Mouse (Mus musculus) mouse trophoblast stem cell (cell line): Measurements from ENCODE around the gene Chchd3.

Source experiments
- in situ Hi-C, 2 experiments: fragments of 300-500 bp; cut with MseI, MboI; formaldehyde crosslinking; loops; 2 replicates in 1 of 2; 3 replicates in 1 of 2; pipeline ENCODE4 v1.15.1; 2025

Chchd3 gene

DNA sequence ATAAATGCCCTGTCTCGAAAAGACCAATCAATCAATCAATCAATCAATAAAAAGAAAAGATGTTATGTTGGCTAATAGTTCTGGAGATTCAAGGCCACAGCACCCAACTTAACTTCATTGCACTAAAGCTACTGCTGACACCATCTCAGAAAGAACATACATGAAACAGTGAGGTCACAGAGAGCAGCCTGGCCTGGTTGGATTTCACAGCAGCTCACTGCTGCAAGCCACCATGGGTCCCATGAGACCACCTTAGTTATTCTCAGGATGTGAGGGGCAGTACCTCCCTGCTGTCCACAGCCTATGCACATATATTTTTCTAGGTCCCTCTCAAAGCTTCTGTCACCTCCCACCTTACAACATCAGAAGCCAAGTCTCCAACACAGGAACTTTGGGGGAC, 57.1 kb downstream of the Chchd3 start:
- in situ Hi-C loops, result no loop called here

DNA sequence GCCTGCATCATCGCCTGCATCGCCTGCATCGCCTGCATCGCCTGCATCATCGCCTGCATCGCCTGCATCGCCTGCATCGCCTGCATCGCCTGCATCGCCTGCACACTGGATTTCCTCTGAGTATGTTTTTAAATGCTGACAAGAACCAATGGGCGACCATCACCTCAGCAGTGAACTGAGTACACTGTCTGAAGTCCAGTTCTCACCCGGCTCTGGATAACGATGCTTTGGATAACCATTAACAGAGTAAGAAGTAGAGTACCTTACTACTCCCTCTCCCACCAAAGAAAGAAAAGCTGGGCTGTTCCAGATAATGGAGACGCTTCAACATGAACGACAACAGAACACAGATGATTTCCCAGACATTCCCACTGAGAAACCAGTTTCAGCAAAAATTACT, 58.8 kb downstream of the Chchd3 start:
- in situ Hi-C loops, result no loop called here

DNA sequence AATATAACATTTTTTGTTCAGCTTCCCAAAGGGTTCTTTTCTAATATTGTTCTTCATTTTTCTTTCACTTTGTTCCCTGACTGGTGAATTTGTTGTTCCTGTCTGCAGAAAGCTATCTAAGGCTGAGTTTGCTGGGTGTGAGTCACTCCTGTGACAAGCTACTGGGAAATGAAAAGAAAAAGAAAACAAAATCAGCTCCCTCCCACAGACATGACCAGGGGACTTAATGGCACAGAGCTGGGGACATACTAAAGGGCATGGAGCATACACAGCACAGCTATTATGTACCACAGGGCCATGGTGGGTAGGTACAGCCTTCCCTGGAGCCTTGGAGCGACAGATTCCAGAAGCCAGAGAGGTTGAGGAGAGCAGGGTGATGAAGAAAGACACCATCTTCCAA, 63.5 kb downstream of the Chchd3 start:
- in situ Hi-C loops, result no loop called here

- in situ Hi-C loops, result no loop called here
These were observed 66.2 kb downstream of the Chchd3 start for GRCm38 (mm10) chr6:32993847-32994246.

DNA sequence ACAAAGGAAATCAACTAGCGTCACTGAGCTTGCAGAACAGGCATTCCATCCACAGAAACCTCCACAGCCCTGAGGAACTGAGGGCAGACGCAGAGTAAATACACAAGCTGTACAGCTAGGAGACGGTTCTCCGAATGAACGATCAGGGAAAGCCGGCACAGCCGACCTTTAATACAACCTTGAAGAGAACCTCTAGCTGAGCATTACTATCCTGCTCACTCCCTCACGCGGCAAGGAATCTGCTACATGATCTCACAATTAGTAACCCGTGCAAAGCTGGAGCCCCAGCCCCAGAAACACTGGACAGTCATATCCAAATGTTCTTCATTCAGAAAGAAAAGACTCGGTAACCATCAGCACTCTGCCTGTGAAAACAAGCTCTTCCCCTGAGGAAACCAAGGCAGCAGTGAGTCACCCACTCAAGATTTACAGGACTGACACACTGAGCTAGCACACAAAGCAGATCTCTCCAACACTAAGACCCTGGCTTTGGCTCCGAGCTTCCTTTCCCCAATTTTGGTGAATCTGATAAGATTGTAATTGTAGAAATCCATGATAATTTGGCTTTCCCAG, 69.9 kb downstream of the Chchd3 start:
- in situ Hi-C loops, result no loop called here

- in situ Hi-C loops, result no loop called here
These were observed 71.5 kb downstream of the Chchd3 start for GRCm38 (mm10) chr6:32988561-32988960.

DNA sequence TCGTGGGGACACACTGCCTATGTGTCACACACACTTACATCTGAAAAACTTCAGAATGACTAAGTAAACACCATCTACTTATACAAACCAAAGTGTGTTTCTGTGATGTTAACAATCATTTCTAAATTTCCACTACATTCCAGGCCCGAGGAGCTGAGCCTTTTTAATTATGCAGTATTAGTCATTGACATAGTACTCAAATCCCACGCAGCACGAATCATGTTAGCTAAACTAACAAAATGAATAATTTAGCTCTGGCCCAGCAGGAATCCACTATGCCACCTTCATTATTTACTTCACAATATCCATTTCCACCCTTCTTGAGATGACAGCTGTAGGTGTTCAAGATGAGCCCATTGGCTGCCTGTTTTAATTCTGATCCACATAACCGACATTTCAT, 76.2 kb downstream of the Chchd3 start:
- in situ Hi-C loops, result no loop called here

DNA sequence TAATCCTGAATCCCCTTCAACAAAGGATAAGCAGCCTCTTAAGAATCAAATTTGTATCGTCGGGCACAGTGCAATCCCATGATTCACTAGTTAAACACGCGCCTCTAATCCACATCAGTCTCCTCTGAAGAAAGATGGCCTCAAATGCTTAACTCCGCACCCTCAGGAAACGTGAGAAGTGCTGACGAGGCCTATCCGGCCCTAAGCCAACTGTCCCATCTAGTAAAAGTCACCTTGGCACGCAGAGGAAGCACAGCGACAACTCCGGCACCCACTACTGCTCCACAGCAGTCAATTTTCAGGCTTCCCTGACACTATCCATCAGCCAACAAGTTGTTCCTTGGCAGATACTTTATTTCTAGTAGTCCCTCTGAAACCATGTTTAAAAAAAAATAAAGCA, 78.8 kb downstream of the Chchd3 start:
- in situ Hi-C loops, result no loop called here

- in situ Hi-C loops, result no loop called here
These were observed 81.2 kb downstream of the Chchd3 start for GRCm38 (mm10) chr6:32978811-32979210.

DNA sequence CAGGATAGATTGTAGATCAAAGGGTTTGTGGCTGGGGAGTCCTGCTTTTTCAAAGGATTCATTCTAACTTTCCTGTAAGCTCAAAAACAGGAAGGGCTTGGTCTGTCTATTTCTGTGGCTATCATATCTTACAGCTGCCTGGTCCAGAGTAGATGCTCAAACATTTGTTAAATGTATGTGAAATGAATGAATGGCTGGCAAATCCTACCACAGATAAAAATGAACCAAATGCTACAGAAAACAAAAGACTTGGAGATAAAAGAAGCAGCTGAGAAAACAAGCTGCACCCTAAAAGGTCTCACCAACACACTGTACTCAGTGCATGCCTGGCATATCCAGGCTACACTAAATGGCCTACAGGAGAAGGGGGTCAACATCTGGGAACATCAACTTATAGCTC, 88.1 kb downstream of the Chchd3 start:
- in situ Hi-C loops, result no loop called here

DNA sequence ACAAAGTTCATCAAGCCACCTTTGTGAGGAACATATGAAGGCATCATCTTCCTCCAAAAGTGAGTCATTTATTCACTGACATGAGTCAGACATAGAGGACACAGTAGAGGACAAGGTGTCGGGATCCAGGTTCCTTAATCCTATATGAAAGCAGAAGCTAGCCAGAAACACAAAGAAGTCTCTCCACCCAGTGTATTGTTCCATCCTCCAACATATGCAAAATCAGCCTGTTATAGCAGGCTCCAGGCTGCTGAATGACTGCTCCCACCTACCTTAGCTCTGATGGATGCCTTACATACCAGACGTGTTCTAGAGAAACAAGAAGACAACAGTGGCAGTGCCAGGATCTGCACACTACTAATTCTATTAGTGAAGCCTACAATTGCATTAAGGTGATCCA, 91.1 kb downstream of the Chchd3 start:
- in situ Hi-C loops, result no loop called here

DNA sequence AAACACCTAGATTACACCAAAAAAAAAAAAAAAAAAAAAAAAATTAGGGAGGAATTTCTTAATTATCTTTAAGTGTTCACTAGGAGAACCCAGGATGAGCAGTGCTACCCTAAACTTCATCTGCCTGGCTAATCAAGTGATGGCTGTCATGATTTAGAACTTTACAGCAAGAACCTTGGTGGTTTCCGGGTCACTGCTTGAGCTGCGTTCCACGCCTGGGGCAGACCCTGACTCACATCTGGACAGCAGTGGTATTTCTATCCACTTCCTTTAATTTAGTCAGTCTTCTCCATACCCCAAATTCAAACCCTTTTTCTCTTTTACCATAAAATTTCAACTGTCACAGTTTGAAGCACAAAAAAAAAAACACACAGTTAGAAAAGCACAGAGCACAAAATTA, 98.0 kb downstream of the Chchd3 start:
- in situ Hi-C loops, result no loop called here

- in situ Hi-C loops, result no loop called here
These were observed 98.6 kb downstream of the Chchd3 start for GRCm38 (mm10) chr6:32961477-32961876.

DNA sequence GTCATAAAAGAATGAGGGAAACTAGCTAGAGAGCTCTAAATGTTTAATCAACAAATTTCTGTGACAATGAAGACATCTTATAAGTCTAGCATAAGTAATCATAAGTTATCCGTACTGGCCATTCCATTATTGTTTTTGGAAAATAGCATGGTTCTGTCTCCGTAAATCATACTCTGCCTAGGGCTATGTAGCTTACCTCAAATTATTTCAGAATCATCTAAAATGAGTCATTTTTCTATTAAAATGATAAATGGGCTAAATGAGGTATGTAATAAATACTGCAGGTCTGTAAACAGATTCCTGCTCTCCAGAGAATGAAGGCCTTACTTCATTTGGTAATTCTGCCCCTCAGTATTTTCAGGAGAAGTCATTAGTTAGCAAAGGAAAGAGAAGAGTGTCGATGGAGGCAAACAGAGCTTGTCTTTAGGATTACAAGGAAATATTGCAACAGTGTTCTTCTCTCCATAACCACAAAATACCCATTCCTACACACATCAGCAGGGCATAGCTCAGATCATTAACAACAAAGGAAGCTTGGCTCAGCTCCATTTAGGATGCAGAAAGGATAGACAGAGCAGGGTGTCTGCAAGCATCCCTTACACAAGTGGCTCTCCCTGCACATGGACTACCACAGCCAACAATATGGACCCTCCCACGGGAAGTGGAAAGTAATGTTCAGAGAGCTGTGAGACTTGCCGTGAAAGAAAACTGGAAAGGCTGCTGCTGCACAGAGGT, 100.1 kb downstream of the Chchd3 start:
- in situ Hi-C loops, result no loop called here

DNA sequence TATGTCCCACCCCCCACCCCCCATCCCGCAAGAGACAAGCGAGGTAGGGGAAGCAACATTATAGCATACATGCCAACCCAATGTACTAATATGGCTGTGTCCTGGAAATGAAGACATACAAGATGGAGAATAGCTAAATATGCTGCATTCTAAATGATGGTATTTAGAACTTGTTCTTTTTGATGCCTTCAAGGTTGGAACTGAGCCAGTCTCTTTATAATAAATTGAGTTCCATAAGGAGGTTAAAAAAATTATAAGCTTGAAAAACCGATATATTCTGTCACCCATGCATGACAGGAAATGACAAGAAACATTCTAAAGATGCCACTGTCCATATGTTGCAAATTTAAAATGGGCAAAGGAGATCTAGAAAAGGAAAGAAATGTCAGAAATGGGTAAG, 104.6 kb downstream of the Chchd3 start:
- in situ Hi-C loops, result no loop called here

- in situ Hi-C loops, result no loop called here
These were observed 109.1 kb downstream of the Chchd3 start for GRCm38 (mm10) chr6:32950973-32951372.

GRCm38 (mm10) chr6:32949702-32950101, 110.4 kb downstream of the Chchd3 start:
- in situ Hi-C loops, result no loop called here

- in situ Hi-C loops, result no loop called here
These were observed 112.8 kb downstream of the Chchd3 start for GRCm38 (mm10) chr6:32947225-32947624.

DNA sequence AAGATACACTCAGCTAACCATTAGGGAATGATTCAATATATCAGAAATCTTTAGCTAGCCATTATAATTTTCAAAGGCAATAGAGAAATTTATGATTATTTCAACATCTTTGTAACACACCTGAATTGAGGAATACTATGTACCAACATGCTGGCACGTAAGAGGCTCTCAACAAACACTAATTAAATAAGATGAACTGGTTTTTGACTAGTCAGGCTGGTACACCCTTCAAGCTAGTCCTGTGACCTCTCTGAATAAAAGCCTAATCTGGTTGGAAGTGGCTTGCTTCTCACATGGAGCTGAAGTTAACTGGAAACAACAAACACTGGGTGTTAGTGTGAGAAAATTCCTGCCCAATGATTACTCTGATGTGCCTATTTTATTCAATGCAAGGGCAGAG, 115.1 kb downstream of the Chchd3 start:
- in situ Hi-C loops, result no loop called here

DNA sequence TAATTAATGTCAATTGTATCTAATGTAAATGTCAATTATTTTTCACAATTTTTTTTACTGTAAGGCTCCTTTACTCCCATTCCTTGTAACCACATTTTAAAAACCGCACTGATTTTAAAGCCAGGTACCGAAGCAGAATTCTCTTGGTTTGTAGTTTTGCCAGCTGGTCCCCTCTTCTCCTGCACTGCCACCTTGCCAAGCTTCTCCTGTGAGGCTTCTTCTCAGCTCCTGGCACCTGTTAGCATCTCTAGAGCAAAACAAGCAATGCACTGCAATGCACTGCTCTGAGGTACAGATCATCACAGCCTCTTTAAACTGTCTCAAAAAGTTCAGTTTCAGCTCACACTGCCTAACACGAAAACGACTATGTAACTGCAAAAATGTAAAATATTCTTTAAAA, 116.4 kb downstream of the Chchd3 start:
- in situ Hi-C loops, result no loop called here

DNA sequence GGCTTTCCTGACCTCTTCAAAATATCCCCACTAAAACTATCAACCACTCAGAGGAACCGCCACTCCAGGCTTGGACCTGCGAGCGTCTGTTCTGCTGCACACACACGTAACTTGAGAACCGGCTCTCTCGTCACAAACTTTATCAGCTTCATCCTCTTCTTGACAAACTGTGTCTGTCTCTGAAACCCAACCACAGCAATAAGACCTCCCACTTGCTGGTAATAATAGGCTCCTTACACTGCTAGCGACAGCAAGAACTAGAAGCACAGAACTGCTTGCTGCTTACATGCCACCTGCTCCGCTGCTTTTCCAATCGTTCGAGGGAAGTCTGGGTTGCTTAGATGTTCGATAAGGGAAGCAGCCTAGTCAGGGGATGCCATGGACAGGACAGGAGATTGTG, 119.8 kb downstream of the Chchd3 start:
- in situ Hi-C loops, result no loop called here

- in situ Hi-C loops, result no loop called here
These were observed 122.4 kb downstream of the Chchd3 start for GRCm38 (mm10) chr6:32937643-32938042.

GRCm38 (mm10) chr6:32936794-32937193, 123.3 kb downstream of the Chchd3 start:
- in situ Hi-C loops, result no loop called here

DNA sequence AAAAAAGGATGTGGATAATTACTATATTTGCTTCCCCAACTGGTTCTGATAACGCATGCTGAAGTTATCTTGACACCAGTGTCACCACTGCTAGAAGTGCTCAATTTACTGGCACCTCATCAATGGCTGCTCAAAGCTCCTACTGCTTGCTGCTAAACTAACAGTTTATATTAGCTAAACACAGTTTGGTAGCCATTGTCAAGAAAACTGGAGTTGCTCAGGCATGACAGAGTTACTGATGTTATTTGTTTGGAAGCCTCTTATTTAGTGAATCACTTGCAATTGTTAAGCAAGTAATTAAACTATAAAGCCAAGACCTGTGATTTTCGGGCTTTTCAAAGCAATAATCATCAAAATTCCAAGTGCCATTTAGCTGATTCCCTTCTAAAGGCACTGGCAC, 123.7 kb downstream of the Chchd3 start:
- in situ Hi-C loops, result no loop called here
